Mouse (Mus musculus) 416B (cell line): ENCODE data around the gene Rasgrf2.

Source experiments
- DNase-seq: peaks from one replicate; pipeline ENCODE4 v3.0.0; 2011; ENCODE audit warnings: low read depth

Gene Rasgrf2

DNA sequence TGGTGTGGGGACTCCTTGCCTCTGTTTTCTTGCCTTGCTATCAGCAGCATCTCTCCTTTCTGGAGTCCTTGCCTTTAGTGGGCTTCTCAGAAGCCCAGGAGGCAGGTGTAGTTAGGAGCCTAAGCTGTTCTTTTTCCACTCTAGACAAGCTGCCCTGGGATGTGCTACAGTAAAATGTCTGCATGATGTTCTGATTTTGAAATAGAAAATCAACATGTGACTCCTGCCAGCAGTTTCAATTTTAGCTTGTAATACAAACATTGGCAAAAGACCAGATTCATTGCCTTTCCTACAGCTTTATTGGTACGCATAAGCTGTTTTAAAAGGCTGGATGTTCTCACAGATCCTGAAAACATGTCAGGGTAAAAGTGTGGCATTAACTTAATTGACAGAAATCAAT is 176.3 kb downstream of the Rasgrf2 start:
- DNase-seq = no peak

DNA sequence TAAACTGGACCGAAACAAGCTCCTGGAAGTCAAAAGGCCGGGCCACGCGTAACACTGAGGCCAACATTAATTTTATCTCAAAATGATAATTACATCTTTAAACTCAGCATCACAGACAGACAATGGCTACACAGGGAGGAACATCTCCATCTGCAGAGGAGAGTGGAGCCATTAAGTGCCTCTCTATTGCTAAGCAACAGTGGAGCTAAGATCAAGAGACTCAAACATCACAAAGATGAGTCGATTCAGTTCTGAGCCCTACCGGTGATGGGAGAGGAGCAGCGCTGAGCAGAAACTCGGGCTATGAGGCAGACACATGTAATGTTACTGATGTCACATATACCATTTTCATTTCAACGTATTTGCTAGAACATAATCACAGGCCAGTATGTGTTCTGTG is 191.3 kb downstream of the Rasgrf2 start:
- no peak for DNase-seq

DNA sequence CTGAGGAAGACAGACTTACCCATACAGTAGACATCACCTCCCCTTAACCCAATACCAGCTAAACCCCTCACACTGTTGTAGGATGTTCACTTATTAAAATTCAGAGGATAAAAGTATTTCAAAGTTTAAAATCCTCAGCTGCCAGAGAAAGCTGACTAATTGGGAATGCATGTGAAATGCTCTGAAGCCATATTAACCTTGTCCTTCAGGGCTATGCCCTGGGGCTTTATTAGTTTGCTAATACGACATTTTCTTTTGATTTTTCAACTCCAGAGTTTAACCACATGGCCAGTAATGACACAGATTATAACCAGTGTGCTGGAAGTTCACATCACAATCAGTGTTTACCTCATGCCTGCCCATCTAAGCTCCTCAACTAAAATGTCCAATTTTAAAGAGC is 192.6 kb downstream of the Rasgrf2 start:
- no peak for DNase-seq

DNA sequence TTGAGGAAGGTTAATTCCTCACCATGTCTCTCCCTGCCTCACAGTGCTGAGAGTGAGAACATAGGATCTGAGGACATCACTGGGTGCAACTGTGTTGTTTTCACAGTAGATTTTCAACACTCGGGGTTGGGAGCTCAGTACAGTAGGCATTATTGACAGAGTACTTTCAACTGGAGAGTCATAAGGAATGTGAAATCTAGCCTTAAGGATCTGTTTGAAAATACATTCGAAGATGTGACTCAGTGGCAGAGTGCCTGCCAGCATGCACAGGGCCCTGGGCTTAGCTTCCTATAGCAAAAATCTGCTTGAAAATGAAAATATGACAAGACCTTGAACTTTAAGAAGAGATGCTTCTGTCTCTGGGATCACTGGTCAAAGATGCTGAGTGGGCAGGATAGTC is 194.2 kb downstream of the Rasgrf2 start:
- DNase-seq = no peak

DNA sequence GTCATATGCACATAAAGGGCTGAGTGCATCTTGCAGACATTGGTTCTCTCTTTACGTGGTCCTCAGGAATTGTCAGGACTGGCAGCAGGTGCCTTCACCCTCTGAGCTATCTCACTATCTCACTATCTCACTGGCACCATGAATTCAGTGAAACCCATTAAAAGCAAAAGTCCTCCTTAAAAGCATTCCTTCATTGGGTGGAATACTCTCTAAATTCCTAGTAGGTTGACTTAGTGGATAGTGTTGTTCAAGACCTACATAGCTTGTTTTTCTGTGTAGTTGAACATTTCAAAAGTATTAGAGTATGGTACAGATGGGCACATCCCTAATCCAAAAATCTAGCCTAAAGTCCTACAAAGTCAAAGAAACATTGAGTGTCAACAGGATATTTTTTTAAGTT is 199.3 kb downstream of the Rasgrf2 start:
- DNase-seq = no peak

DNA sequence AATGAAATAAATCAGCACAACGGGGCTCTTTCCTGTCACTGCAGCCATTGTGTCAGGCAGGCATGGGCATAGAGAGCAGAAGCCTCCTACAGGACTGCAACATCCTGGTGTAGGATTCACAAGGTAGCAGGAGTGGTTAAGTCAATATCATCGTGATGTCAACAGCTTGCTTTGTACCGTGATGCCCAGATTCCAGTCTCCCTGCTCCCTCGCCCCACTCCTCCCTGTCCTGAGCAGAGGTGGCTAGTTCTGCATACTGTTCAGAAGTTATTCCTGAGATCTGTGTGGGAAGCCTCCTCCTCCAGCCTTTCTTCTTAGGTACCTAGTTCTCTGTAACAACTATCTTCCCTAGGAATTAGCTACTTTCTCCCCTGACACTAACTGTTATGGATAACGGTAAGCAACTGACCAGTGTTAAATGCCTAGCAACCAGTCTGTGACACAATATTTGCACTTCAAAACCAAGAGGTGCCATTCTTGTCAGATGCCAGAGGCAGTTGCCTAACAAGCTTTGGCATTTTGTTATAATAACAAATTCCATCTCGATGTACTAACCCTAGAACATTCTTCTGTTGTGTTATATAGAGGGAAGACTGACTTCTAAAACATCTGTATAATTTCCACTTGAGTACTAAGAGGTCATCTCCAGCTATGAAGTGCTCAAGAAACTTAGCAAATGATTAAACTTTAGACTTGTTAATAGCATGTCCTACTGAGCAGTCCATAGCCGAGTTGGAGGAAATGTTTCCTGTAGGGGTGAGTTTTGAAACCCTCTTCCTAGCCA is 201.3 kb downstream of the Rasgrf2 start:
- DNase-seq = no peak

DNA sequence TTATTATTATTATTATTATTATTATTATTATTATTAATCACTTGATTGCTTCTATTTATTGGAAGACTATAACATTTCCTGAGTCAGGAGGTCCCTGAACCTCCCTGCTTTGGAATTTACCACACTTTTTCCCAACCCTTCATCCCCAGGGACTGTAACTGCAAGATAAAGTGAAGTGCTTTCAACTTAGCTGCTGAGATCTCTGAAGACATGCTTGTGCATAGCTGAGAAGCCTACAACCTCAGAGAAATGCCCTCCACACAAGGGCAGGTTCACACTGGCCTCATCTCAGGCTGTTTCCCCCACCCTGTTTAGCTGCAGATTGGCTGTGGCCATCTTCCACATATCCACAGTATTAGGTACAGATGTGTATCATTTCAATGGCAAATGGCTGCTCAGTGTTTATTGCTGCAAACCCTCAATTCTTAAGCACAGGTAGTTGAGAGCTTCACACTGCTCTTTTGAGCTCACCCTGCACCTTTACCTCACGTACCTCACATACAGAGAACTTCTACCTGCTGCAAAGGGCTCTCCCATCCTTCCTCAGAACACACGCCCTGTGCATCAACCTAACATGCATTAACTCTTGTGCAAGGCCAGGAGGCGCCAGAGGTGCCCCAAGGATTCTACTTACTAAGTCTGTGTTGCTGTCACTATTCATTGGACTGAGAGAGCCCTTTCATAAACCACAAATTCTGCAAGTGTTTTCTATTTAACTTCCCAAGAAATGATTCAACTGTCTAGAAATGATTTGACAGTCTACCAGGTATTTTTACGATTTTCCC is 202.7 kb downstream of the Rasgrf2 start:
- DNase-seq = peak; percentile 11

DNA sequence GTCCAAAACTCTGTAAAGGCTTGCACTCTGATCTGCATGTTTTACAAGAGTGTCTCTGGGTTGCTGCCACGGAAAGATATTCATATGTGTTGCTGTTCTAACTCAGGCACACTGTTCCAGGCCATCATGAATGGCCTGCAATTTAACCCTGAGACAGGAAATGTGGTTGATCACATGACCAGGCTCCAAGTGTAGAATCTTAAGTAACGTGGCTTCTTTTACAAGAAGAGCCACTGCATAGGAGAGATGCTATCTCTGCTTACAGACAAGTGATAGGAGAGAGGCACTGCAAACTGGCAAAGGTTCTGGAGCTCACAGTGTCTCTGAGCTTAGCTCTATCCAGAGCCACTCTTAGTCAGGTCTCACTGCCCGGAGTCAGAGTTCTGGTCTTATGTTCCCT is 210.4 kb downstream of the Rasgrf2 start:
- DNase-seq = peak; percentile 73

DNA sequence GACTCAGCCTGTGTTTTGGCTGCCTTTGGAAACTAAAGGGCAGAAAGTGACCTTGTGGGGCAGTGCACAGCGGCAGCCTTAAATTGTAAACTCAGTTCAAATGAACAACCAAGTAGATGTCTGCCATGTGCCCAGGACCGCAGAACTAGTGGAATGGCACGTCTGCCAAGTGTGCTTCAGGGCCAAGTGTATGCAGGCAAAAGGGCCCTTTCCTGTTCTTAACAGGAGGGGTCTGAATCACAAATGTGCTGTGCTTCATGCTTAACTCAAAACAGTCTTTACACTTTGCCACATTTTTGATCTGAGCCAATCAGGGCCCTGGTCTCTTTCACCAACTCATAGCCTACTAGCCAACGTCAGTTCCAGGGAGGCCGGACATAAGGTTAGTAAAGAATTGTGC is 212.7 kb downstream of the Rasgrf2 start:
- no peak for DNase-seq

DNA sequence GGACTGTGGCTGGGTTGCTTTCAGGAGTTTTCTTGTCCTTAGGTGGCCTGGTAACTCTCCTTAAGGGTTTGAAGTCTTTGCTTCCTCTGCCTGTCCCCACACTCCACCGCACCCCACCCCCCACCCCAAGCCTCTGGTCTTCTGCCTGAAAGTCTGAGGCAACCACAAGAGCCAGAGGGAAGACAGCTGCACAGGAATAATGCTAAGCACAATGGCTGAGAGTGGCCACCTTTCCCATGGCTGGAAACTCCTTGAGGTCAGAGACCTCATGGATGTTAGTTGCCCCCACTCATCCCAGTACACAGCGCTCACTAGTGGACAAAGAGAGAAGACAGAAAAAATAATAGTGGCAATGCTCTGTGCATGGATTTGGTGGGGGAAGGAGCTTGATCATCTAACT is 213.6 kb downstream of the Rasgrf2 start:
- no peak for DNase-seq

DNA sequence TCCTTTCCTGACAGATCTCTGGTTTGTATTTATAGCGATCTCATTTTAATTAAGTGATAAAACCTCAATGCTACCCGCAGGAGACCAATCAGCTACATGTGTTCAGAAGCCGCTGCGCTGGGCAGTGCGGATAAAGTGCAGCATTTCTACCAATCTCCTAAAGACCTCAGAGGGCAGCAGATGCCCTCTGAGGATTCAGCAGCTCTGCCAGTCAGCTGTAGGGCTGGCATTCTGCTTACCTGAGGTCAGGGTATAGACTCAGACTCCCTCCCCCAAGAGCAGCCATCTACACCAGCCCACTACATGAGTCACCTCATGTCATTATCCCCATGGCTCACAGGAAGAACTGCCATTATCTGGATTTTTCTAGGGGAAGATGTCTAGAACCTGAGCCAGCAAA is 215.1 kb downstream of the Rasgrf2 start:
- DNase-seq = no peak

DNA sequence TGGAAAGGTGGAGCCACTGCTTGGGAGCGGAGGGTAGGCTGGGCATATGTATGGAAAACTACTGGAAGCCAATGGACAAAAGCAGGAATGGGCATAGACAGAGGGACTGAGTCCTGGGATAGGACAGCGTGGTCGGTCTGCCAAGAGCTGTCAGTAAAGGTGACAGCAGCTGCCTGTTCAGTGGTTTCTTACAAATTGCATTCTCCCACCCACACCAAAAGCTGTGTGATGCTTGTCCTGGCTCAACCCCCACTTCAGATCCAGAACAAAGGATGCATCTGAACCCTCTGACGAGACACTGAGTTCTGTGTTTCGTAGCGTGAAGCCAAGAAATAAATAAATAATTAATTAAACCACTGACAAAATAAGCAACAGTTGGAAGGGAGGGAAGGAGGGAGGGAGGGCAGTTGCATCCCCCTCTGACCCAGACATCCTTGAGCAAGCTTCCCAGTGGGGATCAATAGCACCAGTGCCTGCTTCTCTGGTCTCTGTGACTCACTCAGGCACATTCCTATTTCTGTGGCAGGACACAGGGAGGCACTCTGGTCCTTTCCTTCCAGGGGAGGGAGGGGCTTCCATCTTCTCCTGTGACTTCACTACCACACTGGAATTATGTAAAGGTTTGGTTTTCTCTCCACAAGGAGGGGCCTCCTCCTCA is 215.7 kb downstream of the Rasgrf2 start:
- DNase-seq = no peak

DNA sequence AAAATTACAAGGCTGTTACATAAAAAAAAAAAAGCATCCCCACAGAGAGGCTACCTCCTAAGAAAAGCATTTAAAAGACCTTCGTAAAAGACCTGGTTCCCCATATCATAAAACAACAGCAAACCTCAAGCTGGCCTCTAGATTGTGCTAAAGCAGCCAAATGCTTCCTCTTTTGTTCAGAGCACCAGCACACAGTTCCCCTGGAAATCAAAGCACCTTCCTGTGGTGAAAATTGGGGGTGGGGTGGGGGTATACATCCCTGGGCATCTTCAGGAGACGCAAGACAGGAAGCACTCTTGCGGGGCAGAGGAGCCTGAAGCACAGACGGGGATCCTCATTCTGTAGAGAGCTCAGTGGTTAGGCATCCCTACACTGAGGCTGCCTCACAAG is 216.3 kb downstream of the Rasgrf2 start:
- DNase-seq = peak; percentile 39

DNA sequence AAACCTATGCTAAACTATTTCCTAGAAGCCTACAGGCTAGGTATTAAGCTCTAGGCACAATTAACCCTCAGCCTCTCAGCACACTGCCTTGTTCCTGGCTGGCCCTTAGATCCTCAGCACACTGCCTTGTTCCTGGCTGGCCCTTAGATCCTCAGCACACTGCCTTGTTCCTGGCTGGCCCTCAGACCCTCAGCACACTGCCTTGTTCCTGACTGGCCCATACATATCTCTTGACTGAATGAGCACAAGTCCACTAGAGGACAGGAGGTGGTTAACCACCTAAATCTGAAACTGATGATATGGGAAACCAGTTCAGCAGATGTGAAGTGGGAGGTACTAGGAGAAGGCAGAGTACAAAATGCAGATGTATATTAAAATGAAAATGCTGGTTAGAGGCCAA is 219.8 kb downstream of the Rasgrf2 start:
- DNase-seq = peak; percentile 62

DNA sequence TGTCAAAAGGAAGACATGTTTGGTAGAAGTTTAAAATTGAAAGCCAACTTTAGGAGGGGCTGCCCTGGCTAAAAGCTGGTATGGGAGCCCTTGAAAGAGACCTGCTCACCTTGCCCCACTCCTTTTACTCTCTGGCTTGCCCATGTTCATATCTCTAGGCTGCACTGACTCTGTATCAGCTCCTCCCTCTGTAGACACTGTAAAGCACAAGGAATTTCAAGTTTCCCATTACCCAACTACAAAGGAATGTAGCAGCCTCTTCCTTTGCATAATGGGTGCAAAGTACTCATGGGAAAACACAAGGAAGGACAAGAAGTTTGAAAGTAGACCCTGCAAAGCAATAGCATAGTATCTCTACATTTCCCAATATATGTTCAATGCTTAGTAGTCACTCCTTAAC is 220.2 kb downstream of the Rasgrf2 start:
- DNase-seq = no peak

DNA sequence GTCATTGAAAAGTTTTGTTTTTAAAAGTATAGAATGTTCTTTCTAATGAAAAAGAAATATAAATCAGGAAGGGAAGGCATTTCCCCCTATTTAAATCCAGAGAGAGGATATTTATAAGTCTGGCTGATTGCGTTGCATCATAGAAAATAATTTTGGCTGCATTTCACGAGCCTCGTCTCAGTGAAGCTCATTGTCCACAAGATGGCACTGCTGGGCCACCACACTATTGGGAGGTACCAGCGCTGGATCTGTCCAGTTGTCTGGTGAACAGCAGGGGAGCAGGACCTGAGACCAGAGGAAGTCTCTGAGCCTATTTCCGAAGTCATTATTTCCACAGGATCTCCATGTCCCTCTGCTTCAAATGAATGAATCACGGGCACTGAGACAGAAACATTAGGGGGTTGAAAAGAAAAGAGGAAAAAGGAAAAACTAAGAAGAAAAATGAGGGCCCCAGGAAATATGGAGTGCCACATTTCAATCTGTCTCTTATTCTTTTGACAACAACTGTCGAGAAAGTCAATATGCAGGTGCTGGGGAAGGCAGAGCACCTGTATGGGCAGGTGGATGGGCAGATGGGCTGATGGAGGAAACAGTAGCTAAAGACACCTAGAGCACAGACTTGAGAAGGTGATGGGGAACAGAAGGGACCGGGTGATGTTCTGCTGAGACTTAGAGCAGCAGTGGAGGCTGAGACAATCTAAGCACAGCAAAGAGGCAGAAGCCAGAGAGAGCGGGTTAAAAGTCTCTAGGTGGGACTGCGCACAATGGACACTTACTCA is 223.1 kb downstream of the Rasgrf2 start:
- DNase-seq = peak; percentile 79

DNA sequence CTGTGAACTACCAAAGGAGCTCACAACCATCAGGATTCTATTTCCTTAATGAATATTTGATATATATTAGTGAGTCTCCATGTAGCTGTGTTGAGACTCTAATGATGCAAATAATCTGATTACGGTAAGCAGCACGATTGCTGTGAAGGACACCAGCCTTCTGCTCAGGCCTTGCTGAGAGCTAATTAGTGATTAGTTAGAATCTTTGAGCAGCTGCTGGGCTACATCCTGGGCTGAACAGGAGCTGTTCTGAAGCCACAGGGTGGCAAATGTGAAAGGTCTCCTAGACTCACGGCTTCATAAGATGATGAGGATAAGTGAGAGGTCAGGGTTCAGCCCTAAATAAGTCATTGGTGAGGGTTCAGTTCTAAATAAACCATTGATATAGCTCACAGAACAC is 225.1 kb downstream of the Rasgrf2 start:
- DNase-seq = no peak

DNA sequence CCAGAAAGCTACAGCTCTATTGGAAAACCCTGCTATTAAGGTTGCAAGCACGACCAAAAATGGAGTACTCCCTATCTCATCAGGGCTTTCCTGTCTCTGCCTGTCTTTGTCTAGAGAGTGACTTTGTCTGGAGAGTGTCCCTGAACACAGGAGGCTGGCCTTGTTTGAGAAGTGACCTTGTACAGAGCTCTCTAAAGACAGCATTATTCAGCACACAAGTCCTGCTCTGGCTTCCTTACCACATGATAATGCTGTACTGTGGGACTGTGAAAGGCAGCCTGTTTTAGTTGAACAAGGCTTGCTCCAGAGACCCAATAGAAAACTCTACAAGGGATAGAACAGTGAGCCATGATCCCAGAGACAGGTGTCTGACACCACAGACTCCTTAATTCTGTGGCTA is 235.0 kb downstream of the Rasgrf2 start:
- DNase-seq = no peak

DNA sequence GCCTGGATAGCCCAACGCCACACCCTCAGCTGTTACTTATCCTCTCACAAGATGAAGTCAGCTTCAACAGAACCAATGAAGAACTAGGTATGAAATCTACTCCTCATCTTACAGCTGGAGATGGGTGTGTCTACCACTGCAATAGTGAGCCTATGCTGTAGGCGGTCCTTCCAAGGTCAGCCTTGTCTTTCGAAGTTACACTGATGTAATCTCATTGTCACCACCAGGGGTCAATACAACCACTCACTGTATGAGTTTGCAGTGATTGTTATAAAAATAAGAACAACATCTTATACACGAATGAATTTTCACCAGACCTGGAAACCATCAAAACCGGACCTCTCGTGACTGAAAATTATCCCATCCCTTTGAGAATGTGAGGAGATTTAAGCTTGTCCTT is 238.3 kb downstream of the Rasgrf2 start:
- DNase-seq = peak; percentile 75

DNA sequence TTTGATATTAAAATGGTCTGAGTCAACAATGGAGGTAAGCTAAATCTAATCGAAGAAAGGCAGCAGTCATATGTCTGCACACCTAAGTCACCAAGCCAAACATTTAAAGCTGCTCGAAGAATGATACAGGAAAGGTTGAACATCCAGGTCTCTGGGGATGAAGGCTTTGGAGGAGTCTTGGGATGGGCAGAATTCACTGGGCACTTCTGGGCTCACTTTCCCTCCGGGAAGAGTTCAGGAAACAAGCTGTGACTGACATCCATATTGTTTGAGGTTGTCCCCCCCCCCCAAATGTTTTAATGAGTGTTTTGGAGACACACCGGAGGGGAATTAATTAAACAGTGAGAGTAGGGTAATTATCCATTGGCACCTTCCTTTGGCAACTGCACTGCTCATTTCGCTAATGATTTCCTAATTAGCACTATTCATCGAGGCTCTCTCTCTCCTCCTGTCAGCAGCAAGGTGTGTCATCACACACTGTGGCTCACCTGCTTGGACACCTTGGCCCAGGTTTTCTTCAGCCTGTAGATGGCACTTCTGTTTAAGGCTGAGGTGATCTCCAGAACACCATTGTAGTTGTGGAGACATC is 241.3 kb downstream of the Rasgrf2 start:
- DNase-seq = no peak

DNA sequence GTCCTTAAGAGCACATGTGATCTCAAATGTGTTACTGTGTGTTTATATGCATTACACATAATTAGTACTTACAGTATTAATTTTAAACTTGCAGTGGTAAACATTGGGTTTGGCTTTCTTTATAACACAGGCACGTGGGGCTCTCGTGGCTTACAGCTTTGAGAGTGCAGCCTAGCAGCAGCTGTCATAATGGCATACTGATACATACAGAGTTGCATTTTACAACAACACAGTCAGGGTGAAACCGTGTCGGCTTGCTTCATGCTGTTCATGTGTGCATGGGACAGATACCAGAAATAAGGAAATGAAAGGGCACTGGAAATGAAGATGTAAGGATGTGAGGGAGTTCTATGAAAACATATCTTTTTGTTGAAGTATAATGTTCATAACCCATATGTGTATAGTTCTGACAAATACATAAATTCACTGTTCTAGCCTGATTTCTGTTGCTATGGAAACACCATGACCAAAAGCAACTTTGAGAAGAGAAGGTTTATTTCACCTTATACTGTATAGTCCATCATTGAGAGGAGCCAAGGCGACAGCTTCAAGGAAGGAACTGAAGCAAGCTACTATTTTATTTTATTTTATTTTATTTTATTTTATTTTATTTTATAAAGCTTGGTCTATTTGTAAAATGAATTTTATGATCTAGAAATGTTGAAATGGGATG is 246.6 kb downstream of the Rasgrf2 start:
- DNase-seq = no peak
